Mouse (Mus musculus): Measurements from ENCODE around the gene Slc35e3. TPM values are rescaled to one million over a fixed set of nuclear protein-coding genes. Genes with fewer than 3 reads are reported as not detected.
A peak's percentile ranks its signal among the peaks of the same experiment; 100 is the strongest.
"Not testable (repeated sequence)": the region's sequence is repeated elsewhere in the genome, so short reads cannot be mapped to it uniquely, and the experiment has no call there.

Gene Slc35e3
- polyA plus RNA-seq, 1 experiment from 2014 or later, result 3.7 TPM

DNA sequence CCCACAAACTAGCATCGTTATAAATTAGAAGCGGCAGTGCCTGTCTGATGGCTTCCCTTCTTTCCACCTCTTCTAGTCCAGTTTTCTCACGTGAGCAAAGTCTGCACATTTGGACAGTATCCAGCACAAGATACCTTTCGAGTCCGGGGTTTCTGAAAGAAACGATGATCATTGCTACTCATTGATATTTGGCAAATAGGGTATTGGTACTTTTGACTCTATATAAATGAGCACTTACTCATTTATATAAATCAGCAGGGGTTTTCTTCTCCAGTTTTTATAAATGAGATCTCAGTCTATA lies 6.6 kb downstream of the Slc35e3 start:
- Histone ChIP-seq H3K27me3 (ENCODE audit: insufficient read depth, low read length) (no peaks in the 10 kb centered on the region), H3K36me3 (replicated peaks; ENCODE audit: insufficient read depth, low read length) (peaks cover 12% of the 10 kb centered on the region), H3K9ac (replicated peaks) (no peak overlapping the region), H3K4me2 (ENCODE audit: low read depth, low read length) (no peak overlapping the region), H3K4me3 (ENCODE audit: low read depth, low read length) (no peak overlapping the region), H3K4me1 (ENCODE audit: insufficient read depth) (0 out of 2 replicates have a peak, but pooled peaks cover 2% of the 10 kb centered on the region), H3K9me3 (ENCODE audit: low read length) (no peaks in the 10 kb centered on the region), H3K27ac (ENCODE audit: low read depth) (no peak overlapping the region)
- DNase-seq (no peak), ATAC-seq (no peak)
- TF ChIP-seq EP300 (IDR thresholded peaks at IDR 0.05; ENCODE audit: low read depth), result no peak
- no peak for TF ChIP-seq CTCF (IDR thresholded peaks at IDR 0.05; ENCODE audit: low read depth)
- 92% methylated on average over 6 of the region's 6 CpGs for WGBS (ENCODE audit: insufficient replicate concordance)

GRCm38 (mm10) chr10:117738928-117739647 lies 7.1 kb downstream of the Slc35e3 start:
- DNase-seq, result no peak
- ATAC-seq, result no peak

GRCm38 (mm10) chr10:117738140-117738921 lies 7.8 kb downstream of the Slc35e3 start:
- ATAC-seq, result no peak
- H3K9me3 ChIP-seq (ENCODE audit: low read length), result no peaks in the 10 kb centered on the region
- H3K36me3 ChIP-seq (replicated peaks; ENCODE audit: insufficient read depth, low read length), result peaks cover 12% of the 10 kb centered on the region
- peaks cover 3% of the 10 kb centered on the region for H3K4me1 ChIP-seq (ENCODE audit: insufficient read depth)
- no peak overlapping the region for H3K27ac ChIP-seq (ENCODE audit: low read depth)
- no peak overlapping the region for H3K4me3 ChIP-seq (ENCODE audit: low read depth, low read length)
- 71% methylated on average over 13 of the region's 13 CpGs for WGBS (ENCODE audit: insufficient replicate concordance)
- no peak for DNase-seq
- TF ChIP-seq EP300 (IDR thresholded peaks at IDR 0.05; ENCODE audit: low read depth), result no peak
- no peak for TF ChIP-seq CTCF (IDR thresholded peaks at IDR 0.05; ENCODE audit: low read depth)
- H3K27me3 ChIP-seq (ENCODE audit: insufficient read depth, low read length), result no peaks in the 10 kb centered on the region
- no peak overlapping the region for H3K4me2 ChIP-seq (ENCODE audit: low read depth, low read length)
- H3K9ac ChIP-seq (replicated peaks), result no peak overlapping the region

More at GRCm38 (mm10) chr10:117738928-117739647, 7.1 kb downstream of the Slc35e3 start:
- peaks cover 12% of the 10 kb centered on the region for H3K36me3 ChIP-seq (replicated peaks; ENCODE audit: insufficient read depth, low read length)
- H3K9me3 ChIP-seq (ENCODE audit: low read length), result no peaks in the 10 kb centered on the region
- TF ChIP-seq EP300 (IDR thresholded peaks at IDR 0.05; ENCODE audit: low read depth) (no peak), CTCF (IDR thresholded peaks at IDR 0.05; ENCODE audit: low read depth) (no peak)
- H3K27ac ChIP-seq (ENCODE audit: low read depth), result no peak overlapping the region
- H3K4me1 ChIP-seq (ENCODE audit: insufficient read depth), result 0 out of 2 replicates have a peak, but pooled peaks cover 2% of the 10 kb centered on the region
- WGBS (ENCODE audit: insufficient replicate concordance), result 88% methylated on average over 15 of the region's 15 CpGs
- H3K4me2 ChIP-seq (ENCODE audit: low read depth, low read length), result no peak overlapping the region
- H3K9ac ChIP-seq (replicated peaks), result no peak overlapping the region
- H3K27me3 ChIP-seq (ENCODE audit: insufficient read depth, low read length), result no peaks in the 10 kb centered on the region
- no peak overlapping the region for H3K4me3 ChIP-seq (ENCODE audit: low read depth, low read length)

DNA sequence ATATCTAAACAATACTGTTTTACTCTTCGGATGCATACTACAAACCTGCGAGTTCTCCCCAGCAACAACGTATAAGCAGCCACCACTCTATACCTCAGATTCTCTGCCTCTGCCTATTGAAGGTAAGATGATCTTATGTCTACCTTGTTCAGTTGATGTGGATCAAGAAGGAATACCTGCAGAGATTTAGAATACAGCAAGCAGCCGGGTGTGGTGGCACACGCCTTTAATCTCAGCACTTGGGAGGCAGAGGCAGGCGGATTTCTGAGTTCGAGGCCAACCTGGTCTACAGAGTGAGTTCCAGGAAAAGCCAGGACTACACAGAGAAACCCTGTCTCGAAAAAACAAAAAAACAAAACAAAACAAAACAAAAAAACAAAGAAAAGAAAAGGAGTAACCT lies 8.7 kb downstream of the Slc35e3 start:
- not testable (repeated sequence) for ATAC-seq; H3K9me3 ChIP-seq (ENCODE audit: low read length); H3K27ac ChIP-seq (ENCODE audit: low read depth); H3K4me2 ChIP-seq (ENCODE audit: low read depth, low read length); H3K4me1 ChIP-seq (ENCODE audit: insufficient read depth); H3K4me3 ChIP-seq (ENCODE audit: low read depth, low read length); H3K9ac ChIP-seq (replicated peaks); H3K27me3 ChIP-seq (ENCODE audit: insufficient read depth, low read length); DNase-seq
- peaks cover 12% of the 10 kb centered on the region for H3K36me3 ChIP-seq (replicated peaks; ENCODE audit: insufficient read depth, low read length)
- WGBS (ENCODE audit: insufficient replicate concordance), result 79% methylated on average over 8 of the region's 8 CpGs

DNA sequence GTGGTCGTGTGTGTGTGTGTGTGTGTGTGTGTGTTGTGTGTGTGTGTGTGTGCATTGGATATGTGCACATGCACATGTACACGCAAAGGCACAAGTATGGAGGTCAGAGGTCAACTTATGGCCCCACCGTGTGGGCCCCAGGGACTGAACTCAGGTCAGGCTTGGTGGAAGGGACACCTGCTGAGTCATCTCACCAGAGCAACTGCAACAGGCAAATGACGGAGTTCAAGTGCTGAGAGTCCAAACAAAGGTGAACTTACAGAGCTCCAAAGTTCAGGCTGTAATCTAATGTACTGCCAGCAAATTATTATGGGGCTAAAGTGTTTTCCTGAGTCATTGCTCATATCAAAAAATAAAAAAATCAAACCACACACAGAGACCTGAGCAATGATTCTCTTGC lies 9.1 kb downstream of the Slc35e3 start:
- Histone ChIP-seq H3K4me1 (ENCODE audit: insufficient read depth) (peaks cover 10% of the 10 kb centered on the region), H3K4me2 (ENCODE audit: low read depth, low read length) (no peak overlapping the region), H3K36me3 (replicated peaks; ENCODE audit: insufficient read depth, low read length) (peaks cover 12% of the 10 kb centered on the region), H3K4me3 (ENCODE audit: low read depth, low read length) (no peak overlapping the region), H3K9ac (replicated peaks) (no peak overlapping the region), H3K9me3 (ENCODE audit: low read length) (no peaks in the 10 kb centered on the region), H3K27ac (ENCODE audit: low read depth) (no peak overlapping the region), H3K27me3 (ENCODE audit: insufficient read depth, low read length) (no peaks in the 10 kb centered on the region)
- DNase-seq, result no peak
- TF ChIP-seq EP300 (IDR thresholded peaks at IDR 0.05; ENCODE audit: low read depth), result no peak
- TF ChIP-seq CTCF (IDR thresholded peaks at IDR 0.05; ENCODE audit: low read depth), result no peak
- ATAC-seq, result peak; percentile 35
- WGBS (ENCODE audit: insufficient replicate concordance), result 61% methylated on average over 4 of the region's 4 CpGs

DNA sequence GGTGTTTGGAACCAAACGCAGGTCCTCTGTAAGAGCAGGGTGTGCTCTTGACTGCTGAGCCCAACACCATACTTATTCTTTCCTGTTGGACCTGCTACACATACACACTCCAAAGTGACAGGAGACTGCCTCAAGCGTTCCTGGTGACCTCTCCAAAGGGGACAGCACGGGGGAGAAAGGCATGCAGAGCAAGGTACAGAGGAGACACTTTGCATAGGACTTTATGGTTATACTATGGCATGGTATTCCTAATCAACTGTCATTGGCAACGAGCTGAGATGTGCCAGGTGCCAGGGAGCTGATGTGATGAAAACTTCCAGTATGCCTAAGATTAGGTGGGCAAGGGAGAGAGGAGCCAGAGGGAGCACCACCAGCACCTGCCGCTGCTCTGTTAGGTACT lies 9.6 kb downstream of the Slc35e3 start:
- ATAC-seq, result no peak
- 75% methylated on average over 5 of the region's 5 CpGs for WGBS (ENCODE audit: insufficient replicate concordance)

GRCm38 (mm10) chr10:117735396-117735795 lies 10.8 kb downstream of the Slc35e3 start:
- H3K9me3 ChIP-seq (ENCODE audit: low read length); H3K4me3 ChIP-seq (ENCODE audit: low read depth, low read length); ATAC-seq; H3K27me3 ChIP-seq (ENCODE audit: insufficient read depth, low read length); DNase-seq; H3K9ac ChIP-seq (replicated peaks); H3K4me2 ChIP-seq (ENCODE audit: low read depth, low read length); H3K27ac ChIP-seq (ENCODE audit: low read depth): not testable (repeated sequence)
- H3K4me1 ChIP-seq (ENCODE audit: insufficient read depth), result peaks cover 14% of the 10 kb centered on the region
- H3K36me3 ChIP-seq (replicated peaks; ENCODE audit: insufficient read depth, low read length), result peaks cover 12% of the 10 kb centered on the region
- WGBS (ENCODE audit: insufficient replicate concordance), result 85% methylated on average over 11 of the region's 12 CpGs

More for the DNA sequence above, 9.6 kb downstream of the Slc35e3 start:
- DNase-seq, result no peak
- Histone ChIP-seq H3K36me3 (replicated peaks; ENCODE audit: insufficient read depth, low read length) (peaks cover 12% of the 10 kb centered on the region), H3K4me3 (ENCODE audit: low read depth, low read length) (no peak overlapping the region), H3K4me1 (ENCODE audit: insufficient read depth) (peaks cover 11% of the 10 kb centered on the region), H3K27ac (ENCODE audit: low read depth) (no peak overlapping the region), H3K9ac (replicated peaks) (no peak overlapping the region), H3K4me2 (ENCODE audit: low read depth, low read length) (no peak overlapping the region), H3K27me3 (ENCODE audit: insufficient read depth, low read length) (no peaks in the 10 kb centered on the region), H3K9me3 (ENCODE audit: low read length) (no peaks in the 10 kb centered on the region)
- TF ChIP-seq EP300 (IDR thresholded peaks at IDR 0.05; ENCODE audit: low read depth) (no peak), CTCF (IDR thresholded peaks at IDR 0.05; ENCODE audit: low read depth) (no peak)

DNA sequence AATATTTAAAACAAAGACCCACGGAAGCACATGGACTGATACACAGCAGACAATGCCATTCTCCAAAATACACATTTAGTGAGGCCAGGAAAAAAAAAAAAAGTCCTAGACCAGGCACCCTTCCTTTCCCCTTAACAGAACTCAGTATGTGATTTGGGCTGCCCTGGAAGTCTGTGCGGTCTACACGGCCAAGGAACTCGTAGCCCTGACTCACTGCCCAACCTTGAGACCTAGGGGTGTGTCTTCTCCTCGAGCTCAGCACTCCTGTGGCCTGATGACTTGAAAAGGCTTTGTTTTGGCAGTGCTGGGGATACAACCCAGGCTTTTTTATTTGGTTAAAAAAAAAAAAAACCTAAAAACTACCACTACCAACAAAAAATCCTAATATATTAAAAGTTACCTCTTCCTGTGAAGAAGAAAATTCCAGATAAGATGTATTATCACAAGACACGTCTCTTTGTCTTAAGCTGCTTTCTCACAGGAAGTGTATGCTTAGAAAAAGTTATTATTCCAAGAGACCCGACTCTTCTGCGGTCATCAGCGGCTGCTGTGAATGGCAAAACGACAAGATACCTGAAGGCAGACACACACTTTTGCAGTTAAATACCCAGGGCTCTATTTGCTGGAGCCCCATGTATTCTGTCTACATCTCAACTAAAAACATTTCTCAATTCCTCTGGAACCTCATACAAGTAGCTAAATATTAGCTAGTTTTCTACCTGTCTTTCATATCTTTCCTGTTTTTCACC lies 11.9 kb downstream of the Slc35e3 start:
- Histone ChIP-seq H3K4me1 (ENCODE audit: insufficient read depth) (peaks cover 21% of the 10 kb centered on the region), H3K36me3 (replicated peaks; ENCODE audit: insufficient read depth, low read length) (peaks cover 12% of the 10 kb centered on the region)
- not testable (repeated sequence) for H3K27me3 ChIP-seq (ENCODE audit: insufficient read depth, low read length); DNase-seq; H3K9me3 ChIP-seq (ENCODE audit: low read length); H3K9ac ChIP-seq (replicated peaks); H3K4me3 ChIP-seq (ENCODE audit: low read depth, low read length); ATAC-seq; H3K4me2 ChIP-seq (ENCODE audit: low read depth, low read length); H3K27ac ChIP-seq (ENCODE audit: low read depth)
- WGBS (ENCODE audit: insufficient replicate concordance), result 62% methylated on average over 9 of the region's 10 CpGs

Measured in liver, postnatal 0 days (tissue).